Mouse (Mus musculus) brain, embryonic 14.5 days (tissue): ENCODE results near the gene Epha6.

Source experiments
- CTCF ChIP-seq: fragments of 200-500 bp; IDR thresholded peaks from 2 replicates; pipeline ENCODE4 v1.5.1; 2012; ENCODE audit warnings: inconsistent platforms, mild to moderate bottlenecking, moderate library complexity, borderline replicate concordance; ENCODE audit not compliant: insufficient read depth, insufficient read length; ENCODE audit errors: extremely low read depth
- POLR2A ChIP-seq: fragments of 200-500 bp; IDR thresholded peaks from 2 replicates; pipeline ENCODE4 v1.6.1; 2012; ENCODE audit warnings: mild to moderate bottlenecking, inconsistent platforms, borderline replicate concordance; ENCODE audit not compliant: poor library complexity, insufficient read depth, insufficient read length, severe bottlenecking; ENCODE audit errors: extremely low read depth

DNA sequence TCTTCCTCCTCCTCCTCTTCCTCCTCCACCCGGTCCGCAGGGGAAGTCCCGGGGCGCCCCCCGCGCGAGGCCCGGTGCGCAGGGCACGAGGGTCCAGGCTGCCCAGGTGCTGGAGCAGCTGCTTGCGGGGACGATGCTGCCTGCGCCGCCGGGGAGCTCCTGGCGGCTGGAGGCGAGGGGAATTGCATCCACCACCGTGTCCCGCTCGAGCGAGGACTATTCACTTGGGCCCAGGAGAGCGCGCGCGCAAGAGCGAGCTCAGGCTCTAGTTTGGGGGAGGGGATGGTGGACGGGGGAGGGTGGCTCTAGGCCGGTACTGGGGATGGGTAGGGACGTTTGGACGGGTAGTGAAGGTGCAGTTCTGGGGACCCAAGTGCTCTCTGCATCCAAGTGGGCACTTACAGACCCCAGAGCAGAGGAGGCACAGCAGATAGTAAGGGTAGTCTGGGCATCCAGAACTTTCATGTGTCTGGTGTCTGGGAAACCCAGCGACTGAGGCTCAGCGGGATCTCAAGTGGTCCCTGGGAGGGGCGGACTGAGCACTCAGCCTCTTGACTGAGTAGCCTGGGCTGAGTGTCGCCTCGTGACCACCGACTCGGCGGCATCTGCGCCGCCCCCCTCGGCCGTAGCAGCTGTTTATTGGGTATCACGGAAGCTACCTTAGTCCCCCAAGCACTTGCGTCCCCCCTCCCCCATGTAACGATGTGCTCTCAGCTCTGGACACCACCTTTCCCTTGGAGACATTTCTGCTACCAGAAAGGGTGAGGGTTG lies at the start of gene Epha6:
- peak; percentile 8; the same call in 1 of the 2 replicates for TF ChIP-seq CTCF
- no peak for TF ChIP-seq POLR2A
